Mouse (Mus musculus): ENCODE results near the gene Rbm4.
A peak's percentile ranks its signal among the peaks of the same experiment; 100 is the strongest.
"Not testable (repeated sequence)": the region's sequence is repeated elsewhere in the genome, so short reads cannot be mapped to it uniquely, and the experiment has no call there.

The Rbm4 gene

DNA sequence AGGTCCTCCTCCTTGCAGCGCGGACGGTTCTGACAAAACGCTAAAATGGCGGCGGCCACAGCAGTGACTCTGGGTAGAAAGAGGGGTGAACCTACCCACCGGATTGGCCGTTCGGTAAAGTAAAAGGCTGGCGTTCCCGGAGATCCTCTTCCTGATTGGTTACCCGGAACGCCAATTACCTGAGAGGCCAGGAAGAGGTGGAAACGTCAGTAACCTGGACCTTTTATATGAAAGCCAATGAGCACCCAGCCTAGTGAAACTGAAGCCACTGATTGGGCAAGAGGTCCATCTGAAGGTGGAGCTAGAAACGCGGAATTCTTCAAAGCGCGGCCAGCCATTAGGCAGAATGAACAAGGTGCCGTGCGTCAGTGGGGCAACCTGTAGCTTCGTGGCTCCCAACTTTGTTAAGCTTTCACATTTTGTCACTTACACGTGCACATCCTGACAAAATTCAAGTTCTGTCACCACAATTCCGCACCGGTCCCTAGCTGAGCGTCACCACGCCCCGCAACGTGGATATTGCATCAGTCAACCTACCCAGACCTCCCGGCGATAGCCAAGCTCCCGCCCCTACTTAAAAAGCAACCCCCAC lies at the start of gene Rbm4:
Gene Rbm4, minus strand, starts transcription at position 71 of the 592 bp plus-strand sequence.
- peak; percentile 99 for DNase-seq

DNA sequence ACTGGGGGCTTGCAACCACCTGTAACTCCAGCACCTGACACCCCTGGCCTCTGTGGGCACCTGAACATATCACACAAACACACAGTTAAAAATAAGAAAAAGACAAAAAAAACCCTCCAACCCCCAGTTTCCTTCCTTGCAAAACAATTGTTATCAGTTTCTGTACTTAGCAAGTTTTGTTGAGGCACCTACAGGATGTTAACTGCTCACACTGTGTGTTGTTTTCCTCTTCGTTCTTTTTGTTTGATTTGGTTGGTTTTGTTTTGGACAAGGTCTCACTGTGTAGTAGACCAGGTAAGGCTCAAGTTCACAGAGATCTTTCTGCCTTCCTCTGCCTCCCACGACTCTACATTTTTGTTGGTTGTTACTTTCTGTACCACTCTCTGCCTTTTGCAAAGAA lies 48.9 kb upstream of the Rbm4 start:
- DNase-seq: no peak

DNA sequence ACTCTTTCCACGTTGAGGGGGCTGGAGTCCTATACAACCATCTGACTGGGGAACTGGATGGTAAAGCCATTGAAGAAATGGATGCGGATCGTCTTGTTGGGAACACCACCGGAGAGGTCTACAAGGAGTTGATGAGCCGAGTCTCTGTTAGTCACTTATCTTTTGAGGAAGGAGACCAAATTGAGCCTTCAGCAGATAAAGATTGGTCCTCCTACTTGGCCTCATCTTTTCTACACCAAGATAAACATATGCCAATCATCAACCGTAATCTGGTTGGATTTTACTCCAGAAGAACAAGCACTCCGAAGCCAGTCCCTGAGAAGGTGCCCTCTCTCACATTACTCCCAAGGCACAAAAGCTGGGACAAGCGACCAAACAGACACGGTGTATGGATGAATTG lies 47.1 kb upstream of the Rbm4 start:
- DNase-seq: no peak

DNA sequence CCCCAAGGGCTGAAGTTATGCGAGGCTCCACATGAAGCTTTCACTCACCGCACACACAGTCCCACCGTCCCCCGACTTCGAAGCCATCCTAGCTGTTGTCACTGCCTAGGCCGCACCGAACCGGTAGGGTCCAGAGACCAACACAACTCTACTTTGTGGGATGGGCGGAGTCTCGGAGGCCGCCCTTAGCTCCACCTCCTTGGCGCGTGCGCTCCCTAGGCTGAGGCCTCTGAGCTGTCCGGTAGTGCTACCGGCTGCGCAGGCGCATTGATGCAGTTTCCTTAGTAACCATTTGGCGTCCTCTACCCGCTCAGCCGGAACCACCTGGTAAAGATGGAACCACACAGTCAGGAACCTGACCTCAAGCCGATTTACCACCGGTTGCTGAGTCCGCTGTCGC lies 45.4 kb upstream of the Rbm4 start, which contains the start of the genes Ccs and Ccdc87:
Gene Ccs, minus strand, starts transcription at position 184 of the 400 bp plus-strand sequence.
Gene Ccdc87, plus strand, starts transcription at position 218 of the 400 bp plus-strand sequence.
- DNase-seq: peak; percentile 97

DNA sequence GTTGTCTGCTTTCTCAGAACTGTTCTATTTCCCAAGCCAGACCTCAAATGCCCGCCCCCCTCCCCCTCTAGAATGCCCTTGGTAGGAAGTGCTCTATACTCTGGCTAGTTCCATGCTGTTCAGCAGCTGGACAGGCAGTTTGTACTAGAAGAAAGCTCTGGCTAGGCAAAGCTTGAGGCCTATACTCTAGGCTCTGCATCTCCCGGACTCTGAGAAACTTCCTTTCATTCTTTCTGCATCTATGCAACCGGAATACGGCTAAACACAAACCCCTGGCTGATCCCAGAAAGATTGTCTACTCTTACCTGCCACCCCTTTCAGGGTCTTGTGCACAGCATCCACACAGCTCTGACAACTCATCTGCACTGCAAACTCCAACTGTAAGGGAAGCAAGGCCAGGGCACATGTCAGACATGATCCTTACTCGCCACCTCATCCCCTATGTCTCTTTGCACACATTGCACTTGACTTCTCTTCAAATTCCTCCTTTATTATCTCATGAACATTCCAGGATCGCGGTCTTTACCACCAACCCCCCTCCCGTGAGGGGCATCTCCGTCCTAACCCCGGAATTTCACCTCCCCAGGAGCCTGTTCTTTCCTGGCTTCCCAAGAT lies 44.9 kb upstream of the Rbm4 start:
- DNase-seq: no peak

DNA sequence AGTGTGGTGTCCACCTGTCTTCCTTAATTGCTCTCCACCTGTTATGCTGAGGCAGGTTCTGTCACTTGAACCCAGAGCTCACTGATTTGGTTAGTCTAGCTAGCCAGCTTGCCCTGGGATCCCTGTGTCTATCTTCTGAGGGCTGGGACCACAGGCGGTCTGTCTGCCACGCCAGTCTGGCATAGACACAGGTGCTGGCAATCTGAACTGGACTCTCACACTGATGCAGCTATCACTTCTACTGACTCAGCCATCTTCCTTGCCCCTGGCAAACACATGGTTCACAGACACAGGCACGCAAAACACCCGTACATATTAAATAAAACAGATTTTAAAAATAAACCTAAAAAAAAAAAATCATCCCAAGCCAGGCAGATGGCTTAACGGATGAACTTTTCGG lies 43.3 kb upstream of the Rbm4 start:
- no peak for DNase-seq

DNA sequence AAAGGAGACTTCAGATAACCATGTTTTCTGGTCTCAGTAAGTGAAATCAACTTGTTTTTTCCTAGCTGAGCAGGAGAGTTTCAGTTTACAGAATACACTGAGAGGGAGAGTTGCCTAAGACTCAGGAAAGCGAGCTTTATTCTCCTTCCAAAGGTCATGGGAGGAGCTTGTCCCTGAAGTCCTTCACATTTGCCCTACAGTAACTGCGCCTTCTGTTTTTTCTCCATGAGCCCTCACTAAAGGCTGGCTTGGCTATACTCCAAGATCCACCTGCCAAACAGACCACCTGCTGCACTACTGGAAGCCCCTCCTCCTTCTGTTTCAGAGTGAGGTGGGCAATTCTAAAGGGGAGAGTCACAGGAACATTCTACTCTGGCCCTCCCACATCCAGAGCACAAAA lies 42.4 kb upstream of the Rbm4 start:
- DNase-seq: no peak

DNA sequence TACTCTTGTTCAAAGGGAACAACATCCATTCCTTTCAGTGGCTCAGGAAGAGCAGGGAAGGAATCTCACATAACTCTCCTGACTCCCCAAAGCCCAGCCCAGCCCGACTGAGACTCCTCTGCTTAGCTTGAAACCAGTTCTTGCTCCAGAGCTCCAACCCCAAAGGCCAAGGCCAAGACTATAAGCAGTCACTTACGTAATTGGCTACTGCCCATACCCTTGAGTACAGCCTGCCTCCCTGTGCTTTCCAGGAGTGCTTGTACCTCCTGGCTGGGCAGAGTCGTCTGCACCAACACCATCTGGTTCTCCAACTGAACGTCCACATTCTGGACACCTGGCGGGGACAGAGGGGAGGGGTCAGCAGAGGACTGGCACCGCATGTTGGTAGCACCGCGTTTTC lies 40.3 kb upstream of the Rbm4 start:
- no peak for DNase-seq

DNA sequence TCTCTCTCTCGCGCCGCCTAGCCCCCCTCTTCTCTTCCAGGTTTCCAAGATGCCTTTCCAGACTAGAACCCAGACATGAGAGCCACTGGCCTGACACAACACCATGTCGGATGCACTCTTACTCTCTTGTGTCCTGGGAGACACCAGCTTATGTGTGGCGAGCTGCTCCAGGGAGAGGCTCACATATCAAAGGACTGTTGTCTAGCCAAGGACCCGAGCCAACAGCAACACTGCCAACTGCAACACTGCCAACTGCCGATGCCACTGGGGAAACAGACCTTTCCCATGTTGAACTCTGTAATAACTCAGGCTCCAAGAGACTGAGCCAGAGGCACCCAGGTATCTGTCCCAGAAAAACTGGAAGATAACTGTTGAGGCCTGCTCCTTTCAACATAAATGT lies 35.5 kb upstream of the Rbm4 start:
- DNase-seq: peak; percentile 82

DNA sequence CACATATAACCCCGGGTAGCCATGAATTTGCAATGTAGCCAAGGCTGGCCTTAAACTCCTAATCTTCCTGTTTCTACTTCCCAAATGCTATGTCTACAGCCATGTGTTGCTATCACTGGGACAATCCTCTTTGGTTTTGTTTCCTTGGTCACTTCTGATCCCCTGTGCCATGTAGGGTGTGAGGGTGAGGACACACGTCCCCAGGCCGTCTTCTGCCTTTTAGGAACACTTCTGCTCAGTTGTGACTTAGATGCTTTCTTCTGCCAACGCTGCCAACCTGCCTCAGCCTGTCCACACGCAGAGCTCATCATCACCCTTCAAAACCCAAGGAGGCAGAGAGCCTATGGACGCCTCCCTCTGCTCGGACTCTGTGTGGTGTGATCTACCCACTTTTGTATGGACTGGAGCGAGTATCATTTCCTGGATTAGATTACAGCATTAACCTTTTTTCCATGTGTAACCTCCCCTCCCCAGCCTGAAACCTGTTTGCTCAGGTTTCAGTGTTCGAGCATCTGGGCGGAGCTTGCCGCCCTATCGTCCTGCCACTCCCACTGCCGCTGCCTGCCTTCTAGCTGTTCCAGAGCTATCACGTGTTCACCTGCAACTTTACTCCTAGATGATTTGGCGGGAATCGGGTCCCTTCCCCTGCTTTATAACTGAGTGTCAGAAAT lies 34.9 kb upstream of the Rbm4 start:
- no peak for DNase-seq

DNA sequence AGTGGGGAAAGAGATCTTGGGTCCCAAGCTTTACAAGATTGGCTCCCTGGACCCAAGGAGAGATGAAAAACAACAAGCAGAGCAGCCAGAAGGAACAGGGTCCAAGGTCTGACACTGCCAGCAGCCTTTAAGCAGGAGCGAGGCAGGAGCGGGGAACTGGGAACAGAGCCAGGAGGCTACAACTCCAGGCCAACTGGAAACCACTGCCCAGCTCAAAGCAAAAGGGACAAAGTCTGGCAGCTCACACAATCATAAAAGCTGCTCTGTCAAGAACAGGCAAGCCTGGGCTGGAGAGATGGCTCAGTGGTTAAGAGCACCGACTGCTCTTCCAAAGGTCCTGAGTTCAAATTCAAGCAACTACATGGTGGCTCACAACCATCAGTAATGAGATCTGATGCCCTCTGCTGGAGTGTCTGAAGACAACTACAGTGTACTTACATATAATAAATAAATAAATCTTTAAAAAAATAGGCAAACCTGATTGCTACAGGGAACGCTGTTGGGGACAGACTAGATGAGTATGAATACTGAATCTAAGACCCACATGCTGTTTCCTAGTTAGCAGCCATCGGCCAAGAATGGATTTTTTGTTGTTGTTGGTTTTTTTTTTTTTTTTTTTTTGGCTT lies 27.1 kb upstream of the Rbm4 start:
- DNase-seq: peak; percentile 54

DNA sequence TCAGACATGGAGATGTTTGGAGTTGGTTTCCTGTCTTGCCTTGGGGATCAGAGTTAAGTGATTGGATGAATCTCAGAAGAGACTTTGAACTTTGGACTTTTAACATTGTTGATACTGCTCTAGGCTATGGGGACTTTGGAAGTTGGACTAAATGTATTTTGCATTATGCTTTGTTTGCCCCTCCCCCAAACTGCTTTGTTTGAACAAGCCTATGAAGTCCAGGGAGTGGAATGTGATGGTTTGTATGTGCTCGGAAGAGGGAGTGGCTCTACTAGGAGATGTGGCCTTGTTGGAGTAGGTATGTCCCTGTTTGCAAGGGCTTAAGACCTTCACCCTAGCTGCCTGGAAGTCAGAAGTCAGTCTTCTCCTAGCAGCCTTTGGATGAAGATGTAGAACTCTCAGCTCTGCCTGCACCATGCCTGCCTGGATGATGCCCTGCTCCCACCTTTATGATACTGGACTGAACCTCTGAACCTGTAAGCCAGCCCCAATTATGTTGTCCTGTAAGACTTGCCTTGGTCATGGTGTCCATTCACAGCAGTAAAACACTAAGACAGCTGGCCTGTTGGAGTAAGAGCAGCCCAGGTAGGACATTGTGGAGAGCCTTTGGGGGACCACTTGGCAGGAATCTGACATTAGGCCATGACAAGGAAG lies 23.6 kb upstream of the Rbm4 start:
- DNase-seq: no peak

DNA sequence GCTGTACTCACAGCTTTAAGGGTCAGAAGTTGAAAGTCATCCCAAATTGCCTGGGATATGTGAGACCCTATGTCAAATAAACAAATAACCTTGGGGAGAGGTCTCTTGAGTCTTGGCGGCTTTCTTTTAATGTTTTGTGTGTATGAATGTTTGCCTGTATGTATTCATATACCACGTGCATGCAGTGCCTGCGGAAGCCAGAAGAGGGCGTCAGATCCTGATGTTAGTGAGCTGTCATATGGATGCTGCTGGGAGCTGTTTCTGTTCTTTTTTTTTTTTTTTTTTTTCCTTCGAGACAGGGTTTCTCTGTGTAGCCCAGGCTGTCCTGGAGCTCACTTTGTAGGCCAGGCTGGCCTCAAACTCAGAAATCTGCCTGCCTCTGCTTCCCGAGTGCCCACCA lies 19.3 kb upstream of the Rbm4 start:
- peak; percentile 38 for DNase-seq

DNA sequence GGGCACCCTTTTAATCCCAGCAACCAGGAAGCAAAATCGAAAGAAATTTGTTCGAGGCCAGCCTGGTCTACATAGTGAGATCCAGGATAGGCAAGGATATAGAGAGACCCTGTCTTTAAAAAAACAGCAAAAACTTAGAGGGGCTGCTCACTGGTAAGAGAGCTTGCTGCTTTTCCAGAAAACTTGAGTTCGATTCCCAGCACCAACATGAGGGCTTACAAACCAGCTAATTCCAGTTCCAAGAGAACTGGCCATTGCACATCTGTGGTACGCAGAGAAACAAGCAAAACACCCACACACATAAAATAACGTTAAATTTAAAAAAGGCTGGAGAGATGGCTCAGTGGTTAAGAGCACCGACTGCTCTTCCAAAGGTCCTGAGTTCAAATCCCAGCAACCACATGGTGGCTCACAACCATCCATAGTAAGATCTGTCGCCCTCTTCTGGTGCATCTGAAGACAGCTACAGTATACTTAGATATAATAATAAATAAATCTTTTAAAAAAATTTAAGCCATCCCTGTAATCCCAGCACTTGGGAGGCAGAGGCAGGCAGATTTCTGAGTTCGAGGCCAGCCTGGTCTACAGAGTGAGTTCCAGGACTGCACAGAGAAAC lies 18.7 kb upstream of the Rbm4 start:
- DNase-seq: not testable (repeated sequence)

DNA sequence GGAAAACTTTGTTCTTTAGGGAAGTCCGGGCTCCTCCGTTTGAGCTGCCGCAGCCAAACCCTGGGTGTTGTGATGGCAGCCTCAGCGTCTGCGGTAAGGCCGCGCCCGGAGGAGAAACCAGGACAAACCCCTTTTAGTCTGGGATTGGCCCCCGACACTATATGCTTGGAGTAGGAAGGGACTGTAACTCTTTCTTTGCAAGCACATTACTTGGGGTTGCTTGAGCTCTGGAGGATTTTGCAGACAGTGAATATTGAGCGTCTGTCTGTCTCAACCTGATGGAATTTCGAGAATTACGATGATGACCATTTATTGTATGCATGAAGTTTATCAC lies 18.2 kb upstream of the Rbm4 start:
- DNase-seq: no peak

DNA sequence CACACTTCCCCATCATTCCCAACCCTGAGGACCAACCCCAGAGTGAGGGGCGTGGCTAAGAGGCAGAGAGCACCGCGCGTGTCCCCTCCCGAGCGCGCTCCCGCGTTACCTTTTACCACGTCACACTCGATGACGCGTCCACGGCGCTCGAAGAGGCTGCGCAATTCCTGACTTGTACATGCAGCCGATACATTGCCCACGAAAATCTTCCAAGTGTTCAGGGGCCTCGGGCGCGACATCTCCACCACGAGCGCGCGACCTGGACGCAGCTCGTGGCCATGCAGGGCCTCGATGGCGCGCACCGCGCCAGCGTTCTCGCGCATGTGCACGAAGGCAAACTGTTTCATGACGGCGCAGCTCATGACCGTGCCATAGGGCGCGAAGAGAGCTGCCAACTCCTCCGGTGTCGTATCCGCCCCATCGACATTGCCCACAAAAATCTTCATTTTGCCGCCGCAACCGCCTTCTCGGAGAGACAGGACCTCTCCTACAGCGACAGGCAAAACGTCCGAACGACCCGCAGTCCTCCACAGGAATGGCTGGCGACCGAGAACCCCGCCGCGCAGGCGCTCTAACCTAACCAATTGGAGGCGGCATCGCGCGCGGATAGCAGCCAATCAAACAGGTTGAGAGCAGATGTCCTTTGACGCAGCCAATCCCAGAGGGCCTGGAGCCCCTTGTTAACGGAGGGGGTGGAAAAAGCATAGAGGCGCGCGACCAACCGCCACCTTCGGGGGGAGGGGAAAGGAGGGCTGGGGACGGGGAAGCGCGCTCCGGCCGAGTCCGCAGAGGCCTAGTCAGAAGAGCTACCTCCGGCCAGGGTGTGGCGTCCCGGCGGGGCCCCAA lies 17.6 kb upstream of the Rbm4 start, which contains the start of the genes Gm21992 and Rbm14:
Gene Gm21992, minus strand, starts transcription at position 550 of the 846 bp plus-strand sequence.
Gene Rbm14, minus strand, starts transcription at position 572 of the 846 bp plus-strand sequence.
- peak; percentile 99 for DNase-seq

DNA sequence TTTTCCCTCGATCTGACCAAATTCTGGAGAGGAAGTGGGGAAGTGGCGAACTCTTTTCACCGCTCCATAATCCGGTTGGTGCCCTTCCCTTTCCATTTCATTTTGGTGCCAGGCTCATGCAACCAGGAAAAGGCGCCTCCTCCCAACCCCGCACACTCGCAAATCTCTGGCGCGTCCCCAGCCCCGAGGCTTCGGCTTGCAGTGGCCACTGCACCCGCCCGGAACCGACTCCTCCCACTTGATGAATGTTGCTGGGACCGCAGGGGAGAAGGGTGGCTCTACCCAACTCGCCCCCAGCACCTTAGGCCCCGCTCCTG lies 17.0 kb upstream of the Rbm4 start:
- DNase-seq: no peak

DNA sequence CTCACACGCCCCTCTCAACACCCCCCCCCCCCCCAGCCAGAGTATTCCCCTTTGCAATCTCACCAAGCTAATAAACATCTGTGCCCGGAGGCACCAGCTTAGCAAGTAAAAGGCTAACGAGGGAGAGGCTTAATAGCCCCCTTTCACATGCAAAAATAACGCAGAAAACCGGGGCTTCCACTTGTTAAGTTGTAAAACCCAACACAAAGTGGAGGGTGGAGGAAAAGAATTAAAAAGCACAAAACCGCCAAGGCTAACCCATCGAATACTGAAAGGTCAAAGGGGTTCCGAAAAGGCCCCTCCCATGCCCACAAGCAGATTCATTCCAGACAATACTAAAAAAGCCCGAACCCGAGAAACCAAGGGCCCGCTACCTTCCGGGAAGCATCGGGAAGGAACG lies 16.6 kb upstream of the Rbm4 start:
- DNase-seq: no peak

DNA sequence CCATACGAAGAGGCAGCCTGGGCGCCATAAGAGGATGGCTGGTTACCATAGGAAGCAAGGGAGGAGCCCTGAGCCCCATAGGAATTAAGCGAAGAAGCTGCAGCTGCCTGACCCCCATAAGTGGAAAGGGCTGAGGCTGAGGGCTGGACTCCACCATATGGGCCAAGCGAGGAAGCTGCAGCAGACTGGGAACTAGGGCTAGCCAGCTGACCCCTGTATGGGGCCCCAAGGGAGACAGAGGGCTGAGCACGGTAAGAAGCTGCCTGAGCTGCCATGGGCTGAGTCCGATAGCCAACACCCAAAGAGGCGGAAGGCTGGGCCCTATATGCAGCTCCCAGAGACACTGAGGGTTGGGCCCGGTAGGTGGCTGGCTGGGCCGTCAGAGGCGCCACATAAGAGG lies 9.6 kb upstream of the Rbm4 start:
- DNase-seq: no peak

DNA sequence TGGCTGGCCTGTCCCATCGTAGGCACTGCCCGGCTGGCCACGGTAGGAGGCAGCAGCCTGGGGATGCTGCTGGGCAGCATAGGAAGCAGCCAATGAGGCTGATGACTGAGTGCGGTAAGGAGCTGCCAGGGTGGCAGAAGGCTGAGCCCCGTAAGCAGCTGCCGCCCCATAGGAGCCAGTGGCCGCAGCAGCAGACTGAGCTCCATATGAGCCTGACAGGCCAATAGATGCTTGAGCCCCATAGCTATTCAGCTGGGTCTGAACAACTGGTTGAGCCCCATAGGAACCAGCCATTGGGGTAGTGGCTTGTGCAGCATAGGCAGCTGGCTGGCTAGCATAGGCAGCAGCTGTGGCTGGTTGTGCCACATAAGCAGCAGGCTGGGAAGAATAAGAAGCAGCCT lies 9.0 kb upstream of the Rbm4 start:
- peak; percentile 71 for DNase-seq

DNA sequence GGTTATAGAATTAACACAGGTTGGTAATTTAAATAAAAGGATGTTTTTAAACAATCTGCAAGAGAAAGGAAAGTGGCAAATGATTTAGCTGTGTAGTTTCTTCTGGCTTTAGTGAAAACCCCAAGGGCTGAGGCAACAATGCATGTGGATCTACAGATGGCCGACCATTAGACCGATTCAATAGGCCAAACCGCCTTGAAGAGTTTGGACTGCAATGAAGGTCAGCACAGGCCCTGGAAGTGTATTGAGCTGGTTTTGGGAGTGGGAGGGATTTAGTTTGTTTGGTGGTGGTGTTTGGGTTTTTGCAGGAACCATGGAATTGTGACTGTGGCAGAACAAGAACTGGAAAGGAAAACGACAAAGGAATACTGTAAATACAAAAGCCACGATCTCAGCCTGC lies 5.4 kb upstream of the Rbm4 start:
- no peak for DNase-seq

DNA sequence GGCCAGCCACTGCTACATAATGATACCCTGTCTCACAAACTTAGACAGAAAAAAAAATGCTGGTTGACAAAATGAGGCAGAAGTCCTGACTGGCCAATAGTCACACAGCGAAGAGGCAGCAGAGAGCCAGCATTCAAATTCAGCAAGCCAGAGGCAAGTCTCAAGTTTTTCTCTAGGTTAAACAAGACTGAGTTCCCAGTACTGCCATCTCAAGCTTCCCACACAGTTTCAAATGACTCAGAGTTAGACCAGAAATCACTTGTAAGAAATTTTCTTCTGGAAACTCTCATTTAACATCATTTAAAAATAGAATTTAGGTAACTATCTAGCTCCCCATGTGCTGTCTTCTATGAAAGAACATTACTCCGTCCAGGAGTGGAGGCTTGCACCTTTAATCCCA lies 4.1 kb upstream of the Rbm4 start:
- DNase-seq: no peak

Measured in cerebellum, adult 9-11 months (tissue).